Mouse (Mus musculus) hindbrain, embryonic 11.5 days (tissue): Measurements from ENCODE around the gene Hspb8. TPM values are rescaled to one million over a fixed set of nuclear protein-coding genes. Genes with fewer than 3 reads are reported as not detected.

ENCODE experiments used
- ATAC-seq: fragments of 200-750 bp; cut with Nextera tagmentation; 2 replicates; pipeline ENCODE4 v1.8.0; 2017; ENCODE audit warnings: mild to moderate bottlenecking, moderate TSS enrichment, moderate library complexity; ENCODE audit not compliant: low FRiP score
- DNase-seq: peaks from one replicate; pipeline ENCODE4 v3.0.0-alpha.2; 2015; ENCODE audit warnings: low spot score
- H3K27ac ChIP-seq: fragments of 300-500 bp; sonication (generic); 2 replicates; pipeline ENCODE4 v1.5.1; 2014; ENCODE audit warnings: mild to moderate bottlenecking, low read depth, low read length
- H3K27me3 ChIP-seq: fragments of 300-500 bp; sonication (generic); 2 replicates; pipeline ENCODE4 v1.6.1; 2014; ENCODE audit warnings: mild to moderate bottlenecking, low read length, moderate library complexity, mixed read lengths; ENCODE audit not compliant: control insufficient read depth, insufficient read depth
- H3K36me3 ChIP-seq: fragments of 300-500 bp; sonication (generic); 2 replicates; pipeline ENCODE4 v1.6.1; 2014; ENCODE audit warnings: mild to moderate bottlenecking, low read length, moderate library complexity, mixed read lengths; ENCODE audit not compliant: control insufficient read depth, insufficient read depth
- H3K4me1 ChIP-seq: fragments of 300-500 bp; sonication (generic); replicated peaks from 2 replicates; pipeline ENCODE4 v1.6.1; 2014; ENCODE audit warnings: low read length, mixed read lengths; ENCODE audit not compliant: control insufficient read depth, insufficient read depth
- H3K4me2 ChIP-seq: fragments of 300-500 bp; sonication (generic); replicated peaks from 2 replicates; pipeline ENCODE4 v1.6.1; 2014; ENCODE audit warnings: mild to moderate bottlenecking, low read depth, low read length
- H3K4me3 ChIP-seq: fragments of 300-500 bp; sonication (generic); 2 replicates; pipeline ENCODE4 v1.5.1; 2014; ENCODE audit warnings: low read depth, low read length
- H3K9ac ChIP-seq: fragments of 300-500 bp; sonication (generic); 2 replicates; pipeline ENCODE4 v1.6.1; 2014; ENCODE audit warnings: low read depth, low read length
- H3K9me3 ChIP-seq: fragments of 300-500 bp; sonication (generic); 2 replicates; pipeline ENCODE4 v1.6.1; 2016; ENCODE audit warnings: low read length; ENCODE audit not compliant: control insufficient read depth
- WGBS: fragments of 180-500 bp; shearing (Covaris S2); extraction: QIAGEN DNeasy Blood & Tissue Kit; methylation state at CpG from one replicate; pipeline ENCODE4 v1.1.7; 2014; 5-methylcytosine and 5-hydroxymethylcytosine counted together
- polyA plus RNA-seq: library from polyadenylated mRNA; unstranded; fragments of >200 nt; fragmentation: Nextera tagmentation; extraction: Ambion mirVana; gene quantifications from 2 replicates; pipeline ENCODE4 v1.2.1, GENCODE M21; 2014

The Hspb8 gene
- polyA plus RNA-seq, 1 experiment from 2014 or later, result 6.5 TPM

GRCm38 (mm10) chr5:116366889-116367682 is 55.6 kb downstream of the Hspb8 start:
- Histone ChIP-seq H3K4me3 (no peak overlapping the region), H3K9me3 (no peaks in the 10 kb centered on the region), H3K4me2 (no peak overlapping the region), H3K9ac (no peak overlapping the region), H3K4me1 (no peaks in the 10 kb centered on the region), H3K36me3 (no peaks in the 10 kb centered on the region), H3K27me3 (no peaks in the 10 kb centered on the region), H3K27ac (0 out of 2 replicates have a peak overlapping the region, but pooled peaks have one; percentile 30)
- ATAC-seq (no peak), DNase-seq (no peak)
- WGBS, result 91% methylated on average over 20 of the region's 20 CpGs

- WGBS, result 78% methylated on average over 6 of the region's 6 CpGs
- Histone ChIP-seq H3K4me1 (no peaks in the 10 kb centered on the region), H3K27me3 (no peaks in the 10 kb centered on the region), H3K4me2 (no peak overlapping the region), H3K9ac (no peak overlapping the region), H3K36me3 (no peaks in the 10 kb centered on the region), H3K4me3 (no peak overlapping the region), H3K9me3 (no peaks in the 10 kb centered on the region), H3K27ac (no peak overlapping the region)
- DNase-seq, result no peak
- ATAC-seq, result no peak
Measured at GRCm38 (mm10) chr5:116361342-116361741, 61.3 kb downstream of the Hspb8 start.

- Histone ChIP-seq H3K4me3 (no peak overlapping the region), H3K4me2 (no peak overlapping the region), H3K4me1 (no peaks in the 10 kb centered on the region), H3K27me3 (no peaks in the 10 kb centered on the region), H3K36me3 (no peaks in the 10 kb centered on the region), H3K9ac (no peak overlapping the region), H3K27ac (no peak overlapping the region), H3K9me3 (no peaks in the 10 kb centered on the region)
- 74% methylated on average over 4 of the region's 4 CpGs for WGBS
- ATAC-seq (no peak), DNase-seq (peak; percentile 37)
Measured at GRCm38 (mm10) chr5:116360751-116361150, 61.9 kb downstream of the Hspb8 start.

Other genes with a start within 250 kb of the Hspb8 start
- gene Ccdc60, start 133.9 kb downstream of the Hspb8 start, polyA plus RNA-seq, result 2.0 and 2.2 TPM in 2 replicates
- 24.8 and 32.0 TPM in 2 replicates for gene Srrm4, start 169.0 kb upstream of the Hspb8 start, polyA plus RNA-seq